Mouse (Mus musculus) left cerebral cortex, postnatal 36 days (tissue): ENCODE results near the gene Sox6. TPM values are rescaled to one million over a fixed set of nuclear protein-coding genes. Genes with fewer than 3 reads are reported as not detected.

Experiments
- total RNA-seq, 2 experiments: library from RNA; stranded (reverse); gene quantifications; 2 replicates each; pipeline ENCODE4 v1.2.3; 2021

Gene Sox6
- total RNA-seq, 2 experiments from 2014 or later, result 25.8 to 32.7 TPM

Other genes starting within 250 kb of the Sox6 start
- 100 to 1,000 TPM in 1 of 2 experiments, 10 to 100 TPM in 1; 94.8 to 103 TPM for gene 1110004F10Rik, start 601 bp upstream of the Sox6 start, total RNA-seq
- gene Gm4353, start 45.8 kb upstream of the Sox6 start, total RNA-seq, result 1 to 10 TPM; 2.6 to 4.7 TPM